Mouse (Mus musculus): Measurements from ENCODE around the gene Tsacc. TPM values are rescaled to one million over a fixed set of nuclear protein-coding genes. Genes with fewer than 3 reads are reported as not detected.
"Not testable (repeated sequence)": the region's sequence is repeated elsewhere in the genome, so short reads cannot be mapped to it uniquely, and the experiment has no call there.

Tsacc gene
- total RNA-seq, 2 experiments from 2014 or later = 5.4 to 7.3 TPM

DNA sequence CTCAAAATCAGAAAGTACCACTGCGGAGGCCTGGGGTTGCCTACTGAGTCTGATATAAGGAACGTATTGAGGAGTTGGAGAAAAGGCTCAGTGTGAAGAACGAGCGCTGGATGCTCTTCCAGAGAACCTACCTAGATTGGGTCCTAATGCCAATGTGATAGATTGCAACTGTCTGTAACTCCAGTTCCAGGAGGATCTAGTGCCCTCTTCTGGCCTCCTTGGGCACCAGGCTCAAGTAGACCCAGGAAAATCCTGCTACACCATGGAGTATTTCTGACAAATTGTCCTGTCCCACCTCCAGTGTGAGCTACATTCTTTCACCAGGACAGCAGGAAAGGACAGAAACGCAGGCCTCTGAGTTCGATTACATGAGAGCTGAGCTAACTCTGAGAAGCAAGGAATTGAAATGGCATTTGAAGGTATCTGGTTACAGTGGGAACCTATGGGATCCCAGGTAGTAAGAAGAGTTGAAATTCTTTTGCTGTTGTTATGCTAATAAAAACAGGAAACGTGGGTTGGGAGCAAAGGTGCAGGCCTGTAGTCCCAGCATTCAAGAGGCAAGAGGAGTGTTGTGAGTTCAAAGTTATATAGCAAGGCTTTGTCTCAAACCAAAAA, 20.2 kb downstream of the Tsacc start:
- no peak overlapping the region for H3K4me3 ChIP-seq
- intact Hi-C loops (cut with DNase I) = no loop called here
- peak; percentile 53 for TF ChIP-seq CTCF (IDR thresholded peaks at IDR 0.05)
- no peak overlapping the region for H3K27ac ChIP-seq
- no peak for DNase-seq

DNA sequence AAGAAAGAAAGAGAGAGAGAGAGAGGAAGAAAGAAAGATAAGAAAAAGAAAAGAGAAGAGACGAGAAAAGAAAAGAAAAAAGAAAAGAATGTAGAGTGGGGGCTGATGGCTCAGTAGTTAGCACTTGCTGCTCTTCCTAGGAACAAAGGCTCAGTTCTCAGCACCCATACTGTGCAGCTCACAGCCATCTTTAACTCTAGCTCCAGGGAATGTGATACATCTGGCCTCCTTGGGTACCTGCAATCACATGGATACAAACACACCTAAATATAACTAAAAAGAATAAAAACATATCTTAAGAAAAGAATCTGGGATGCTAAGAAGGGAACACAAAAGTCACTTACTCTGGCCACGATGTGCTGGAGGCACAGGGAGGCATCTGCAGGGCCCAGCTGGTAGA, 20.7 kb downstream of the Tsacc start:
- intact Hi-C loops (cut with DNase I) = no loop called here
- Histone ChIP-seq H3K27ac (no peak overlapping the region), H3K4me3 (no peak overlapping the region)
- TF ChIP-seq CTCF (IDR thresholded peaks at IDR 0.05) = no peak
- DNase-seq = no peak

GRCm38 (mm10) chr3:88274002-88274401, 22.8 kb downstream of the Tsacc start:
- no peak overlapping the region for H3K4me3 ChIP-seq
- intact Hi-C loops (cut with DNase I) = no loop called here
- no peak for DNase-seq
- TF ChIP-seq CTCF (IDR thresholded peaks at IDR 0.05) = peak; percentile 33; the same call in 1 of the 2 replicates
- H3K27ac ChIP-seq = no peak overlapping the region

GRCm38 (mm10) chr3:88271859-88272258, 24.9 kb downstream of the Tsacc start:
- no peak for DNase-seq
- Histone ChIP-seq H3K27ac (no peak overlapping the region), H3K4me3 (no peak overlapping the region)
- TF ChIP-seq CTCF (IDR thresholded peaks at IDR 0.05) = no peak
- intact Hi-C loops (cut with DNase I) = no loop called here

DNA sequence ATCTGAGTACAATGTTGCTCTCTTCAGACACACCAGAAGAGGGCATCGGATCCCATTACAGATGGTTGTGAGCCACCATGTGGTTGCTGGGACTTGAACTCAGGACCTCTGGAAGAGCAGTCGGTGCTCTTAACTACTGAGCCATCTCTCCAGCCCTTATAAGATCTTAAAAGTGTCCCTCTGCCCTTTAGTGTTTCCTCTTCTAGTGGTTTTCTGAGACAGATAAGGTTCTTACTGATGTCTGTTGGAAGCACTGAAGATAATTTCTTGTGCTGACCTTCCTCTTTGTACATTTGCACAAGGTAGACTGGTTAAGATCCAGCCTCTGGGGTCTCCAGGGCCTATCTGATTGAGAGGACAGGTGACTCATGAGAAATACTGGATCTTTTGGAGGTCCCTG, 25.5 kb downstream of the Tsacc start:
- H3K27ac ChIP-seq; DNase-seq; intact Hi-C loops (cut with DNase I); H3K4me3 ChIP-seq: not testable (repeated sequence)

GRCm38 (mm10) chr3:88268991-88269390, 27.8 kb downstream of the Tsacc start:
- Histone ChIP-seq H3K4me3 (no peak overlapping the region), H3K27ac (no peak overlapping the region)
- no peak for TF ChIP-seq CTCF (IDR thresholded peaks at IDR 0.05)
- intact Hi-C loops (cut with DNase I) = no loop called here
- DNase-seq = no peak

GRCm38 (mm10) chr3:88268014-88268413, 28.8 kb downstream of the Tsacc start:
- DNase-seq; H3K4me3 ChIP-seq; H3K27ac ChIP-seq; intact Hi-C loops (cut with DNase I): not testable (repeated sequence)

GRCm38 (mm10) chr3:88262346-88262745, 34.5 kb downstream of the Tsacc start:
- intact Hi-C loops (cut with DNase I) = no loop called here
- Histone ChIP-seq H3K27ac (no peak overlapping the region), H3K4me3 (no peak overlapping the region)
- no peak for DNase-seq
- no peak for TF ChIP-seq CTCF (IDR thresholded peaks at IDR 0.05)

DNA sequence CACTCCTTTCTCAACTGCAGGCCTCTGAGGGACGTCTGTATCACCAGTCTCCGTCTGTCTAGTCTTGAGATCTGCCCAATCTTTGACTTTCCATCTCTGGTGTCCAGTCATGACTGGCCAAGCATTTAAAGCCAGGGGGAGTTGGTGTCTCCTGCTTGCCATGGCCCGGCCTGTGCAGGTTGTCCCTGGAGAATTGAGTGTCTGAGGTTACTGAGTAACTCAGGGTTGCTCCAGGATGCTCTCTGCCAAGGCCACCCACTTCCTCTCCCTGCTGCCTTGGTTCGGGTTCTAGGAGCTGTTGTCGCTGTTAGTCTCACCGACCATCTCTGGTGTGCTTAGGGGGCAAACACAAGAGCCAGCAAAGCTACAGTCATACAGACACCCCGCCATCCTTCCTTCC, 40.4 kb downstream of the Tsacc start:
- H3K27ac ChIP-seq = no peak overlapping the region
- no peak overlapping the region for H3K4me3 ChIP-seq
- DNase-seq = no peak
- TF ChIP-seq CTCF (IDR thresholded peaks at IDR 0.05) = no peak
- intact Hi-C loops (cut with DNase I) = no loop called here

GRCm38 (mm10) chr3:88255950-88256349, 40.8 kb downstream of the Tsacc start:
- no peak for DNase-seq
- Histone ChIP-seq H3K4me3 (no peak overlapping the region), H3K27ac (no peak overlapping the region)
- no peak for TF ChIP-seq CTCF (IDR thresholded peaks at IDR 0.05)
- intact Hi-C loops (cut with DNase I) = no loop called here

DNA sequence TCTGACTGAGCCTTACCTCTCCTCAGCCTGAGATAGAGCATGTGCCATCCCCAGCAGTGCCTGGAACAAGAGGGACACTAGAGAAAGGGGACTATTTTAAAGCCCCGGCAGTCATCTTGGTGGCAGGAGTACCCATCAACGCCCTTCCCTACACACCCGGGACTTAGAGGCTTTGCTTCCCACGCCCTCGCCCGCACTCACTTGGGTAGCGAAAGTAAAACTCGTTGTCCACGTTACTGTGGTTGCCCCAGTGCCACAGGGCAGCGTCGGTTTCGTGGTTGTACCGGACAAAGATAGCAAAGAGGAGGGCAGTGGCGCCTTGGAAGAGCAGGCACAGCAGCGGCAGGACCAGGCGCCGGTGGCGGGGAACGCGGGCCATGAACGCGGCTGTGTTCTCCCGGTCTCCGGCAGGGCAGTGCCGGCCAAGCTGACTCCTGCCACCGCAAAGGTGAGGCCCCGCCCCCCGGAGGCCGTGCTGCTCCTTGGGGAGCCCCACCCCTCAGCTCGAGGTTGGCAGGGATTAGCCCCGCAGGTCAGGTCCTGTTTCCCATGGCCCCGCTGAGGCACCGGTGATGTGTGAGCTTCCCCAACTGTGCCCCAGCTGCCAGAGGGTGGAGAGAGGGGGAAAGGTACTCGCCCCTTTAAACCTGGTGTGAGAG, 42.4 kb downstream of the Tsacc start, which contains the start of gene Rhbg:
Rhbg (minus strand) TSS at position 442 of the 659 bp plus-strand sequence.
- TF ChIP-seq CTCF (IDR thresholded peaks at IDR 0.05) = no peak
- intact Hi-C loops (cut with DNase I) = no loop called here
- Histone ChIP-seq H3K4me3 (peak within 1 kb of the TSS; percentile 74), H3K27ac (no peak within 1 kb of the TSS)
- peak; percentile 74 for DNase-seq

- H3K4me3 ChIP-seq = no peak overlapping the region
- intact Hi-C loops (cut with DNase I) = no loop called here
- TF ChIP-seq CTCF (IDR thresholded peaks at IDR 0.05) = no peak
- peak; percentile 6 for DNase-seq
- no peak overlapping the region for H3K27ac ChIP-seq
These were observed 44.1 kb downstream of the Tsacc start for GRCm38 (mm10) chr3:88252739-88253138.

GRCm38 (mm10) chr3:88248406-88248805, 48.4 kb downstream of the Tsacc start:
- Histone ChIP-seq H3K4me3 (no peak overlapping the region), H3K27ac (no peak overlapping the region)
- intact Hi-C loops (cut with DNase I) = no loop called here
- no peak for DNase-seq
- no peak for TF ChIP-seq CTCF (IDR thresholded peaks at IDR 0.05)

- DNase-seq = no peak
- no peak overlapping the region for H3K27ac ChIP-seq
- no peak for TF ChIP-seq CTCF (IDR thresholded peaks at IDR 0.05)
- no peak overlapping the region for H3K4me3 ChIP-seq
- intact Hi-C loops (cut with DNase I) = no loop called here
These were observed 49.1 kb downstream of the Tsacc start for GRCm38 (mm10) chr3:88247666-88248065.
